ENCODE assay signal across 15 mouse cellular contexts in the genomic region with DNA sequence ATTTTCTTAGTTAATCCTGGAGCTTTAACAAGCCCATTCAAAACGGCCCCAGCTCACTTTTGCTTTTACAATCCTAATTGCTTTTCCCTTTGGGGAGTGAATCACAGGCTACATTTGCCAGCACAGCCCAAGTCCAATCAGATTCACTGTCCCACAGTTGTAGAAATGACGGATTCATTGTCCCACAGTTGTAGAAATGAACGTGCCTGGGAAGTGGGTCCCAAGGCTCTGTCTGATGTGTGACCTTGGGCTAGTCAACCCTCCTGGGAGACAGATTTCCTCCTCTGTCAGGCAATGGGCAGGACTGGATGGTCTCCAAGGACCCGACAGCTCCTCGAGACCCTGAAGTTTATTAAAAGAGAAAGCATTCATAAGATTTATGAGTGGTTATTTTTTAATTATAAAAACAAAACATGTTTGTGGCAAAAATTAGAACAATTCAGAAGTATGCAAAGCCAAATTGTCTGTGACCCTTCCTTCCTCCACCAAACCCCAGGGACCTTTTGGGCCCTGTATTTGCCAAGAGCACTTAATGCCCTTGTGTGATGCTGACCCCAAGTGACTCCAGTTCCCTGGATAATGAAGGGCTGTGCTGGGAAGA.
A peak's percentile ranks its signal among the peaks of the same experiment; 100 is the strongest.
DNase-seq lines count a peak whose midpoint lies in the region; ATAC-seq and TF ChIP-seq lines count a peak whose summit lies in the region.
"Had no signal": no experiment of that assay in that cellular context is flagged by ENCODE, and none has a peak within 500 bp of the region (broad histone marks: within the 10 kb centered on the region; RNA-seq: fewer than 3 reads in every experiment).

No protein-coding gene starts in this region.

- TF ChIP-seq CTCF in midbrain, postnatal 0 days (IDR thresholded peaks at IDR 0.05) = no peak

- peak; percentile 12 for DNase-seq in midbrain, postnatal 0 days (ENCODE audit: low spot score)
- no peak for DNase-seq in midbrain, embryonic 10.5 days (ENCODE audit: low spot score)
- DNase-seq in adrenal gland, postnatal 25 days = peak; percentile 15
- DNase-seq in heart, postnatal 25 days (ENCODE audit: low spot score) = peak; percentile 47
- peak; percentile 45 for DNase-seq in skeletal muscle tissue, adult 2 months (ENCODE audit: low read depth, low spot score)
- no peak for DNase-seq in embryo, embryonic 11 days
- DNase-seq in left cerebral cortex, adult 18-20 months (ENCODE audit: low spot score in 2 of 2) = no peak
- DNase-seq: layer of hippocampus, adult 9-11 months; right cerebral cortex, postnatal 25 days had no signal

- WGBS in midbrain, postnatal 0 days = 53% methylated on average over 5 of the region's 5 CpGs
- WGBS in midbrain, embryonic 10.5 days = 69% methylated on average over 5 of the region's 5 CpGs

- no peak for ATAC-seq in midbrain, postnatal 0 days (ENCODE audit: low FRiP score)
- no peak for ATAC-seq in megakaryocyte-erythroid progenitor cell, adult 5-6 weeks (replicated peaks; ENCODE audit: low FRiP score, low TSS enrichment, poor library complexity, severe bottlenecking)
- ATAC-seq: hindbrain, embryonic 16.5 days; midbrain, embryonic 15.5 days had no signal

- H3K9me3 ChIP-seq in midbrain, postnatal 0 days (ENCODE audit: low read length) = no peaks in the 10 kb centered on the region
- no peaks in the 10 kb centered on the region for H3K9me3 ChIP-seq in midbrain, embryonic 10.5 days (replicated peaks)
- H3K9me3 ChIP-seq: G1E; limb, embryonic 13.5 days; midbrain, embryonic 15.5 days had no signal

- no peak overlapping the region for H3K27ac ChIP-seq in midbrain, postnatal 0 days (ENCODE audit: low read depth, low read length)
- H3K27ac ChIP-seq in midbrain, embryonic 10.5 days (replicated peaks) = no peak overlapping the region
- H3K27ac ChIP-seq: limb, embryonic 13.5 days; midbrain, embryonic 15.5 days; stomach, postnatal 0 days had no signal

- no peaks in the 10 kb centered on the region for H3K27me3 ChIP-seq in midbrain, postnatal 0 days (ENCODE audit: insufficient read depth, low read length)
- no peaks in the 10 kb centered on the region for H3K27me3 ChIP-seq in midbrain, embryonic 10.5 days (ENCODE audit: low read depth, poor library complexity, severe bottlenecking)
- H3K27me3 ChIP-seq: midbrain, embryonic 15.5 days had no signal

- no peaks in the 10 kb centered on the region for H3K4me1 ChIP-seq in midbrain, postnatal 0 days (ENCODE audit: insufficient read depth, low read length)
- H3K4me1 ChIP-seq in midbrain, embryonic 10.5 days = peaks cover 15% of the 10 kb centered on the region
- H3K4me1 ChIP-seq: midbrain, embryonic 15.5 days had no signal

- no peaks in the 10 kb centered on the region for H3K36me3 ChIP-seq in midbrain, postnatal 0 days (ENCODE audit: insufficient read depth, low read length)
- H3K36me3 ChIP-seq in midbrain, embryonic 10.5 days = no peaks in the 10 kb centered on the region
- H3K36me3 ChIP-seq: G1E; limb, embryonic 13.5 days; midbrain, embryonic 15.5 days had no signal

- no peak overlapping the region for H3K4me3 ChIP-seq in midbrain, postnatal 0 days (ENCODE audit: low read depth, low read length)
- no peak overlapping the region for H3K4me3 ChIP-seq in midbrain, embryonic 10.5 days
- H3K4me3 ChIP-seq: limb, embryonic 13.5 days; midbrain, embryonic 15.5 days had no signal

- no peak overlapping the region for H3K4me2 ChIP-seq in midbrain, postnatal 0 days (ENCODE audit: low read depth, low read length, poor library complexity, severe bottlenecking)
- H3K4me2 ChIP-seq: limb, embryonic 13.5 days; midbrain, embryonic 15.5 days had no signal

- intact Hi-C loops in heart, postnatal 25 days (cut with DNase I) = loop anchor here (2.0 to 5.0 kb wide), 3 partner anchors 92 to 285 kb away; no protein-coding TSS in a partner anchor

- H3K9ac ChIP-seq in midbrain, postnatal 0 days (replicated peaks; ENCODE audit: low read length, poor library complexity, severe bottlenecking) = no peak overlapping the region
- H3K9ac ChIP-seq: limb, embryonic 13.5 days; midbrain, embryonic 15.5 days had no signal

Comparison
In these comparisons a context has a peak if more than half of its experiments do, and no peak if none do; other contexts are left out.
1. DNase-seq: peak in midbrain, postnatal 0 days (single experiment), adrenal gland, postnatal 25 days (single experiment), heart, postnatal 25 days (single experiment) and skeletal muscle tissue, adult 2 months (single experiment); none in midbrain, embryonic 10.5 days (single experiment), embryo, embryonic 11 days (single experiment) and left cerebral cortex, adult 18-20 months (0 of 2).